Mouse (Mus musculus) hindbrain, embryonic 11.5 days (tissue): ENCODE measurements around the gene Ube2j1. TPM values are rescaled to one million over a fixed set of nuclear protein-coding genes. Genes with fewer than 3 reads are reported as not detected.

ENCODE experiments used
- ATAC-seq: fragments of 200-750 bp; cut with Nextera tagmentation; 2 replicates; pipeline ENCODE4 v1.8.0; 2017; ENCODE audit warnings: mild to moderate bottlenecking, moderate TSS enrichment, moderate library complexity; ENCODE audit not compliant: low FRiP score
- DNase-seq: peaks from one replicate; pipeline ENCODE4 v3.0.0-alpha.2; 2015; ENCODE audit warnings: low spot score
- H3K27ac ChIP-seq: fragments of 300-500 bp; sonication (generic); 2 replicates; pipeline ENCODE4 v1.5.1; 2014; ENCODE audit warnings: mild to moderate bottlenecking, low read depth, low read length
- H3K27me3 ChIP-seq: fragments of 300-500 bp; sonication (generic); 2 replicates; pipeline ENCODE4 v1.6.1; 2014; ENCODE audit warnings: mild to moderate bottlenecking, low read length, moderate library complexity, mixed read lengths; ENCODE audit not compliant: control insufficient read depth, insufficient read depth
- H3K36me3 ChIP-seq: fragments of 300-500 bp; sonication (generic); 2 replicates; pipeline ENCODE4 v1.6.1; 2014; ENCODE audit warnings: mild to moderate bottlenecking, low read length, moderate library complexity, mixed read lengths; ENCODE audit not compliant: control insufficient read depth, insufficient read depth
- H3K4me1 ChIP-seq: fragments of 300-500 bp; sonication (generic); replicated peaks from 2 replicates; pipeline ENCODE4 v1.6.1; 2014; ENCODE audit warnings: low read length, mixed read lengths; ENCODE audit not compliant: control insufficient read depth, insufficient read depth
- H3K4me2 ChIP-seq: fragments of 300-500 bp; sonication (generic); replicated peaks from 2 replicates; pipeline ENCODE4 v1.6.1; 2014; ENCODE audit warnings: mild to moderate bottlenecking, low read depth, low read length
- H3K4me3 ChIP-seq: fragments of 300-500 bp; sonication (generic); 2 replicates; pipeline ENCODE4 v1.5.1; 2014; ENCODE audit warnings: low read depth, low read length
- H3K9ac ChIP-seq: fragments of 300-500 bp; sonication (generic); 2 replicates; pipeline ENCODE4 v1.6.1; 2014; ENCODE audit warnings: low read depth, low read length
- H3K9me3 ChIP-seq: fragments of 300-500 bp; sonication (generic); 2 replicates; pipeline ENCODE4 v1.6.1; 2016; ENCODE audit warnings: low read length; ENCODE audit not compliant: control insufficient read depth
- WGBS: fragments of 180-500 bp; shearing (Covaris S2); extraction: QIAGEN DNeasy Blood & Tissue Kit; methylation state at CpG from one replicate; pipeline ENCODE4 v1.1.7; 2014; 5-methylcytosine and 5-hydroxymethylcytosine counted together
- polyA plus RNA-seq: library from polyadenylated mRNA; unstranded; fragments of >200 nt; fragmentation: Nextera tagmentation; extraction: Ambion mirVana; gene quantifications from 2 replicates; pipeline ENCODE4 v1.2.1, GENCODE M21; 2014

The Ube2j1 gene
- polyA plus RNA-seq, 1 experiment from 2014 or later = 50.4 TPM

DNA sequence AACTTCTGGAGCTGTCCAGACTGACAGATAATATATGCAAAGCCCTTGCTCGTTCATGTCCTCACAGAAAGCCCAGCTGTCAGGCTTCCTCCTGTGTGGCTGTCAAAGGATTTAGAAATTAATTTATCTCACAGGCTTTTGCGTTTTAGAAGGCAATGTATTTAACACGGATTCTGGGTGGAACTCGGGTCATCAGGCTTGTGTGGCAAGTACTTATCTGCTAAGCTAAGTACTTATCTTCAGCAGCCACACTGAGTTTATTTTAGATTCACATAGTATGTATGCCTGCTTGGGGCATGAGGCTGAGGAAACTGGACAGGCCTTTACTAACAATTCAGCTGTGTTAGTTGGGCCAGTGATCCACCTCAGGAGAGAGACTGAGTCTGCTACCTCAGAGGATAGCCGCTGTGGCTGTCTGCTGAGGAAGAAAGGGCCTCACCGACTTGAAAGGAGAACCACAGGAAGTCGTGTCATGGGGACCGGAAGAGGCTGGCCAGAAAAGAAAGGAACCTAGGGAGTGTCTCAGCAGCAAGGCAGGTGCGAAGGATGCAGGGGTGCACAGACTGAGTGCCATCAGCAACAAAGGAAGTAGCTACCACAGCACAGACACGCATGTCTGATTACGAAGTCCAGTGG, 41.4 kb downstream of the Ube2j1 start:
- no peak overlapping the region for H3K4me2 ChIP-seq
- no peak overlapping the region for H3K4me3 ChIP-seq
- H3K4me1 ChIP-seq = no peaks in the 10 kb centered on the region
- 56% methylated on average over 11 of the region's 11 CpGs for WGBS
- H3K36me3 ChIP-seq = no peaks in the 10 kb centered on the region
- ATAC-seq = no peak
- peak; percentile 27 for DNase-seq
- no peaks in the 10 kb centered on the region for H3K27me3 ChIP-seq
- no peaks in the 10 kb centered on the region for H3K9me3 ChIP-seq
- no peak overlapping the region for H3K27ac ChIP-seq
- H3K9ac ChIP-seq = no peak overlapping the region

DNA sequence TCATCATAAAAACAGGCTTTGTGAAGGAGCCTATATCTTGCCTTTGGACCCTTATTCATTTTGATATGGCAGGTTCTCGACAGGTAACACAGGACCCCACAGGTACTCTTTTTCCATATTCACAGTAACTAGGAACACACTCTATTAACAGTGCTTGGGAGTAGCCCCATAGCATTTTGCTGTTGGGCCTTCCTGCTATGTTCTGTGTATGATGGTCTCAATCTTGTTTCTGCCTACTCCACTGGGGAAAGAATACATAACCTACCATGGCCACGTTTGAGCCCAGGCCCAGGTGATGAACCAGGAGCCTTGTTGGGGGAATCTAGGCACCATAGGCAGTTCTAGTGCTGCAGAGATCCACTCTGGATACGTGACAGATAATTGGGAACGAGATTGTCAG, 43.2 kb downstream of the Ube2j1 start:
- Histone ChIP-seq H3K9ac (no peak overlapping the region), H3K4me3 (no peak overlapping the region), H3K9me3 (no peaks in the 10 kb centered on the region), H3K4me2 (no peak overlapping the region), H3K36me3 (no peaks in the 10 kb centered on the region), H3K27me3 (no peaks in the 10 kb centered on the region), H3K27ac (no peak overlapping the region), H3K4me1 (no peaks in the 10 kb centered on the region)
- no peak for DNase-seq
- WGBS = 83% methylated on average over 4 of the region's 4 CpGs
- ATAC-seq = no peak

DNA sequence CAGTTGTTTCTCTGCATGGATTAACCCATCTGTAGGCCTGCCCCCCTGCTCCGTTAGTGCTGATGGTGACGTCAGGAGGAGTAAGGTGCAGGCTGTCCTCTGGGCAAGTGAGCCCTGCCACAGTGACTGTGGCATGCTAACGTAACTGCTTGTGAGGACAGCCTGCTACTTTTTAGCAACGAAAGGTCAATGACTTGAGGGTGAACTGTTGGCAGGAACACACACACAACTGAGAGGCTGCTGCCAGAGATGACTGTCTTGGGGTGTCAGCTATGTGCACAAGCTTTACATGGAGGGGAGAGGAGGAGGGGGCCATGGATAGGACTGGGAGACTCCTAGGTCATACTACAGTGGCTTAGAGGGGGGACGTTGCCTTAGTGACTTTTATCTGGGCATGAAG, 43.6 kb downstream of the Ube2j1 start:
- Histone ChIP-seq H3K4me2 (no peak overlapping the region), H3K4me1 (no peaks in the 10 kb centered on the region), H3K27me3 (no peaks in the 10 kb centered on the region), H3K9ac (no peak overlapping the region), H3K36me3 (no peaks in the 10 kb centered on the region), H3K4me3 (no peak overlapping the region), H3K9me3 (no peaks in the 10 kb centered on the region), H3K27ac (no peak overlapping the region)
- DNase-seq = no peak
- ATAC-seq = no peak
- 81% methylated on average over 5 of the region's 5 CpGs for WGBS

DNA sequence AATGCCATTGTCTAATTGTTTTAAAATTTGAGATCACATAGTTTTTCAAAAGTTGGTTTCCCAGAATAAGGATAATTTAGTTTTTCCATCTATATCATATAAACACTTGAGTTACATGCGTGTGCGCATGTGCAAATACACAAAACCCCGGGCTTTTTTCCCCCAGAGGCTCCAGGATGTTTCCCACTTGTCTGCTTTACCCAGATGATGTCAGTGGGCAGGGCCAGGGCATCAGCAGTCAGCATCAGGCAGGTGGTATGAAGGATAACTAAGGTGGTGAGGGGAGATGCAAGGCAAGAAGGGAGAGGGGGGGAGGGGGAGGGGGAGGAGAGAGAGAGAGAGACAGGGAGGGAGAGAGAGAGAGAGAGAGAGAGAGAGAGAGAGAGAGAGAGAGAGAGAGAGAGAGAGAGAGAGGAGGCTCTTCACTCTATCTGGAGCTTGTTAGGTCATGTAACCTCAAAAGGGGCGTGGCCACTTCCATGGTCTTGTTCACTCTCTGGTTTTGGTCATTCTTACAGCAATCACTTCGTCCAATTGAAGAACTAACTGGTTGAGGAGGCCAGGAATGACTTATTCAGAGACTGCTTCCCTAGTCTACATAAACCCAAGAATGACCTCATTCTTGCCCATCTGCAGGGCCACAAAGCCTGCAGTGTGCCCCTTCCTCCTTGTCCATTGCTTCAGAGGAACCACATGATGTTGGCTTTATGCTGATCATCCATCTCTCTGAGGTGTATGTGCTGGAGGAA, 44.7 kb downstream of the Ube2j1 start:
- DNase-seq = no peak
- H3K9ac ChIP-seq = no peak overlapping the region
- no peaks in the 10 kb centered on the region for H3K4me1 ChIP-seq
- no peaks in the 10 kb centered on the region for H3K9me3 ChIP-seq
- no peaks in the 10 kb centered on the region for H3K27me3 ChIP-seq
- H3K36me3 ChIP-seq = no peaks in the 10 kb centered on the region
- no peak overlapping the region for H3K4me2 ChIP-seq
- 83% methylated on average over 5 of the region's 5 CpGs for WGBS
- no peak overlapping the region for H3K27ac ChIP-seq
- no peak for ATAC-seq
- H3K4me3 ChIP-seq = no peak overlapping the region

DNA sequence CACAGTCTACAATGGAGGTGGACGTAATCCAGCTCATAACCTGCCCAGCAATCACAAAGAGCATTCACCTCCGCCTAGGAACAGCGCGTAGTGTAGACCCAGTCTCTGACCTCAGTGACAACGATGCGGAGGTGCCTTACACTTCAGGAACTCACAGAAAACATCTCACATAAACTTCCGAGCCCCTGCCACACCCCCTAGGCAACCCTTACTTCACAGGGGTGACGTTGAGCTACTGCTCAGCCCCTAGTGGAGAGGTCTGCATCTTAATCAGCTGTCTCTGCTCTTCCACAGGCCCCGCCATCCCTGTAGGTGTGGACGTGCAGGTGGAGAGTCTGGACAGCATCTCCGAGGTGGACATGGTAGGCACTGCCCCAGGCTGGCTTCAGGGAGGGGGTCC, 45.9 kb downstream of the Ube2j1 start:
- H3K4me3 ChIP-seq = no peak overlapping the region
- DNase-seq (no peak), ATAC-seq (no peak)
- no peak overlapping the region for H3K27ac ChIP-seq
- H3K4me2 ChIP-seq = no peak overlapping the region
- 80% methylated on average over 11 of the region's 11 CpGs for WGBS
- no peaks in the 10 kb centered on the region for H3K9me3 ChIP-seq
- H3K36me3 ChIP-seq = no peaks in the 10 kb centered on the region
- no peak overlapping the region for H3K9ac ChIP-seq
- H3K4me1 ChIP-seq = no peaks in the 10 kb centered on the region
- no peaks in the 10 kb centered on the region for H3K27me3 ChIP-seq

DNA sequence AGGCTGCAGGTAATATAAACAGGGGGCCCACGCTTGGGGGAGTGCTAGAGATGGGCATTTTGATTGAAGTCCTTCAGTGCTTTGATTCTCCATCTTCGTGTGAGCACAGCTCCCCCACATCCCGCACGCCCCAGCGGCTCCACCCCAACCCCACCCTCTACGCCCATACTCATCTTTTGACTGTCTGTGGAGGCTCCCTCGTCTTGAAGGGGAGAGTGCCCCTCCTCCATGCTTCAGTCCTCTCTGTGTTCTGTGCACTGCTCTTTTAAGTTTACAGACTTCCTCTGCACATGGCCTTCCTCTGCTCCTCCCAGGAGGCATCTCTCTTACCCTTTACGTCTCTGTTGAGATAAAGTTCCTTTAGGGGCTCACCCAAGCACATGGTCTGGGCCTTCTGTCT, 46.5 kb downstream of the Ube2j1 start:
- Histone ChIP-seq H3K36me3 (no peaks in the 10 kb centered on the region), H3K9me3 (no peaks in the 10 kb centered on the region), H3K4me2 (no peak overlapping the region), H3K9ac (no peak overlapping the region), H3K4me1 (no peaks in the 10 kb centered on the region), H3K27ac (no peak overlapping the region), H3K4me3 (no peak overlapping the region), H3K27me3 (no peaks in the 10 kb centered on the region)
- no peak for ATAC-seq
- DNase-seq = no peak
- WGBS = 64% methylated on average over 8 of the region's 8 CpGs

DNA sequence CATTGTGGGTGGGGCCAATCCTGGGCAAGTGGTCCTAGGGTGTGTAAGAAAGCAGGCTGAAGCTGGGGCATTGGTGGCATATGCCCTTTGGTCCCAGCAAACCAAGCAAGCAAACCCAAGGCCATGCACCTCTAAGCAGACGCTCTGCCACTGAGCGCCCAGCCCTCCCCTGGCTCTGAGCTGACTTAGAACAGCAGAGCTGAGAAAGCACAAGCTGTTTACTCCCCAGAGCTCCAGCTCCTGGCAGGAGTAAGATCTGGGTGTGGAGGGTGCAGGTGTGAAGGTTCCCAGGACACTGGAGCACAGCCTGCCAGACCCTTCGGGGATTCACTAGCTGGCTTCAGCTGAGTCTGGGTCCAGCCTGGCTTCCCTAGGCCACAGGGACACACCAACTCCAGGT, 47.3 kb downstream of the Ube2j1 start:
- Histone ChIP-seq H3K4me2 (no peak overlapping the region), H3K27me3 (no peaks in the 10 kb centered on the region), H3K36me3 (no peaks in the 10 kb centered on the region), H3K27ac (no peak overlapping the region), H3K9ac (no peak overlapping the region), H3K4me1 (no peaks in the 10 kb centered on the region), H3K4me3 (no peak overlapping the region), H3K9me3 (no peaks in the 10 kb centered on the region)
- DNase-seq (no peak), ATAC-seq (no peak)
- 88% methylated on average over 3 of the region's 3 CpGs for WGBS

DNA sequence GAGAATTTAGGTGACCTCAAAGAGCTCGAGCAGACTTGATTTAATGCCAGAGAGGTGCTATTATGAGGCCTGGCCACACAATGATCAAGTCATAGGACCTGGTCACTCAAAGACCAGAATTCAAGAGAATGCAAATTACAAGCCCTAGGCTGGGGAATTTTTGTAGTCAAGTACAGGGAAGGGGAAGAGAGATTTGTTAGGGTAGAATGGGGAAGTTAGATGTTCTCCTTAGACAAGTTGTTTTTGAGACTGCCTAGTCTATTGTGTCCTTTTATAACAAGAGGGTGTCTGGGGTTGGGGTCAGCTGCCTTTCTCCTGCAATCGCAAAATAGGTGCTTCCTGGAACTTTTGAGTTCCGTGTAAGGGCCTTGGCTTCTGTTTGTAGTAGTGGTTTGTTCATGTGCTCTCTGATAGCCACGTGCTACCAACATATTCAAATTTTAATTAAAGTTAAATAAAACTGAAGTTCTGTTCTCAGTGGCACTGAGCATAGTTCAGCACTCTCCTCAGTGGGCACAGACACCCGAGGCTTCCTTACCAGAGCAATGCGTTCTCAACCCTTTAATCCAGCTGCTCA, 68.0 kb downstream of the Ube2j1 start:
- DNase-seq = no peak
- Histone ChIP-seq H3K4me3 (no peak overlapping the region), H3K4me2 (no peak overlapping the region), H3K27ac (no peak overlapping the region), H3K9me3 (no peaks in the 10 kb centered on the region), H3K9ac (no peak overlapping the region), H3K4me1 (no peaks in the 10 kb centered on the region), H3K36me3 (no peaks in the 10 kb centered on the region), H3K27me3 (no peaks in the 10 kb centered on the region)
- WGBS = 85% methylated on average over 6 of the region's 6 CpGs
- ATAC-seq = no peak
